Mouse (Mus musculus) embryonic facial prominence, embryonic 10.5 days (tissue): ENCODE results near the gene Nsfl1c. TPM values are rescaled to one million over a fixed set of nuclear protein-coding genes. Genes with fewer than 3 reads are reported as not detected.
A peak's percentile ranks its signal among the peaks of the same experiment; 100 is the strongest.
"Not testable (repeated sequence)": the region's sequence is repeated elsewhere in the genome, so short reads cannot be mapped to it uniquely, and the experiment has no call there.

Experiments used
- DNase-seq: peaks from one replicate; pipeline ENCODE4 v3.0.0-alpha.2; 2017; ENCODE audit warnings: low spot score
- H3K27ac ChIP-seq: fragments of 300-500 bp; sonication (generic); replicated peaks from 2 replicates; pipeline ENCODE4 v1.5.1; 2016; ENCODE audit warnings: mild to moderate bottlenecking
- H3K27me3 ChIP-seq: fragments of 300-500 bp; sonication (generic); replicated peaks from 2 replicates; pipeline ENCODE4 v1.6.1; 2016; ENCODE audit warnings: low read depth, mild to moderate bottlenecking; ENCODE audit not compliant: poor library complexity, severe bottlenecking
- H3K36me3 ChIP-seq: fragments of 300-500 bp; sonication (generic); replicated peaks from 2 replicates; pipeline ENCODE4 v1.6.1; 2016; ENCODE audit warnings: mild to moderate bottlenecking, moderate library complexity
- H3K4me1 ChIP-seq: fragments of 300-500 bp; sonication (generic); 2 replicates; pipeline ENCODE4 v1.6.1; 2016
- H3K4me3 ChIP-seq: fragments of 300-500 bp; sonication (generic); 2 replicates; pipeline ENCODE4 v1.5.1; 2016; ENCODE audit warnings: mild to moderate bottlenecking, moderate library complexity
- H3K9me3 ChIP-seq: fragments of 300-500 bp; sonication (generic); 2 replicates; pipeline ENCODE4 v1.6.1; 2016; ENCODE audit warnings: mild to moderate bottlenecking
- WGBS: fragments of 180-500 bp; shearing (Covaris S2); methylation state at CpG from one replicate; pipeline ENCODE4 v1.1.7; 2016; 5-methylcytosine and 5-hydroxymethylcytosine counted together
- polyA plus RNA-seq: library from polyadenylated mRNA; unstranded; fragments of >200 nt; fragmentation: Nextera tagmentation; extraction: Ambion mirVana; gene quantifications from 2 replicates; pipeline ENCODE4 v1.2.1, GENCODE M21; 2016

The Nsfl1c gene
- polyA plus RNA-seq = 307 and 312 TPM in 2 replicates

DNA sequence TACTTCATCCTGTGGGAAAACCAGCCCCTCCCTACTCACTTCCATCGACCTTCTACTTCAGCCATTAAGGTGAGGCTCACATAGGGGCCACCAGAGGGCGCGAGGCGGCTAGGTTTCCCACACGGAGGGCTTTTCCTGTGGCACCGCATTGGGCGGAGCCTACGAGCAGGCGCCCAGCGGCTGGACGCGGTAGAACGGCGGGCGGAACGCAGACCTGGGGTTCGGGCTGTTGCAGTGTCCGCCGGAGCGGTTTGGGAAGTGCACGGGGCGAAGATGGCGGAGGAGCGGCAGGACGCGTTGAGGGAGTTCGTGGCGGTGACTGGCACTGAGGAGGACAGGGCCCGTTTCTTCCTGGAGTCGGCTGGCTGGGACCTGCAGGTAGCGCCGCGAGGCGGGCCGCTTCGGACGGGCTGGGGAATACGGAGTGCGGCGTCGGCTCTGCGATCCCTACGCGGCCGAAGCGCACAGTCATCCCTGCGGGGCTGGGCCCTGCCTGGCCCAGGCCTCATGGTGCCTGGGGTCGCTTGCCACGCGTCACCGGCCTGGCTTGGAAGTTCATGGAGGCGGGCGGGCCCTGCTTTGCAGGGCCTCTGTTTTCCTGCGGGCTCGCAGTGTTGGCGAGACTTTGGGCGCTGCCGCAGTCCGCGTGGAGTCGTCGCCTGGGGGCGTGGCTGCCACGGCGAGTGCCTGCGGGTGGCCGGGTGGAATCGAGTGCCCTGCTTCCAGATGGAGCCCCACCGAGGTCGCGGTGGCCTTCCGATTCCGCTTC is at the start of gene Nsfl1c:
Gene Nsfl1c, plus strand, starts transcription at position 148 of the 769 bp plus-strand sequence.
- H3K9me3 ChIP-seq = no peaks in the 10 kb centered on the region
- H3K36me3 ChIP-seq = peaks cover 30% of the 10 kb centered on the region
- DNase-seq = peak; percentile 96
- WGBS = under 1% methylated on average over 73 of the region's 73 CpGs
- peak within 1 kb of the TSS; percentile 91 for H3K27ac ChIP-seq
- no peaks in the 10 kb centered on the region for H3K27me3 ChIP-seq
- H3K4me3 ChIP-seq = peak within 1 kb of the TSS; percentile 98
- peaks cover 8% of the 10 kb centered on the region for H3K4me1 ChIP-seq

GRCm38 (mm10) chr2:151476053-151476452 is 17.9 kb upstream of the Nsfl1c start, which contains the start of gene 4921509C19Rik:
TSS of gene 4921509C19Rik (minus strand) at chr2:151476153.
- WGBS = 85% methylated on average over 5 of the region's 5 CpGs
- not testable (repeated sequence) for H3K27me3 ChIP-seq, H3K27ac ChIP-seq, H3K4me3 ChIP-seq, DNase-seq, H3K9me3 ChIP-seq, H3K4me1 ChIP-seq, H3K36me3 ChIP-seq

- no peaks in the 10 kb centered on the region for H3K36me3 ChIP-seq
- H3K27me3 ChIP-seq = no peaks in the 10 kb centered on the region
- DNase-seq = no peak
- no peak overlapping the region for H3K4me3 ChIP-seq
- no peaks in the 10 kb centered on the region for H3K4me1 ChIP-seq
- H3K9me3 ChIP-seq = no peaks in the 10 kb centered on the region
- H3K27ac ChIP-seq = no peak overlapping the region
Observed at GRCm38 (mm10) chr2:151486496-151486895, 7.5 kb upstream of the Nsfl1c start.

- WGBS = 47% methylated on average over 3 of the region's 3 CpGs
- Histone ChIP-seq H3K27ac (no peak overlapping the region), H3K27me3 (no peaks in the 10 kb centered on the region), H3K36me3 (peaks cover 71% of the 10 kb centered on the region), H3K4me1 (peaks cover 8% of the 10 kb centered on the region), H3K9me3 (no peaks in the 10 kb centered on the region), H3K4me3 (no peak overlapping the region)
- DNase-seq = no peak
Observed at GRCm38 (mm10) chr2:151498358-151498757, 4.4 kb downstream of the Nsfl1c start.

DNA sequence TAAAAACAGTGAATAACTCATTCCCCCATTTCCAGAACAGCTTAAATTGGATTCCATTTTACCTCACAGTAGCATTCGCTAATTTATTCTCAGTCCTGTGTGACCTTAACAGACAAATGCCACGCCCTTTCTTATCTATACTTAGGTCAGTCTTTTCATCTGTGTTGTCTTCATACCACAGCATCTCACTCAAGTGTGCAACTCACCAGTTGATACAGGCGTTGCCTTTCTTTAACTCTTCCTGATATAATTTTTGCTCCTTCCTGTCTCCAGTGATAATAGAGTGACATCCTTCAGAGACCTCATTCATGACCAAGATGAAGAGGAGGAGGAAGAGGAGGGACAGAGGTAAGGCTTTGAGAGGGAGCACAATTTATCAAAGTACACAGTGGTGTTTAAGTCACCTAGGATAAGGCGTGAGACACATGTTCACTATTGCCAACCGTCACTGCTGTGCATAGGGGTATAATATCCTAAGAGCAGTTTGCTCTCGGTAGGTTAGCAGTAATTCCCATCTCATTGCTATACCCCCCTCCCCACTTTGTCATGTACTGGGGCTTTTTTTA is 6.5 kb downstream of the Nsfl1c start:
- Histone ChIP-seq H3K27ac (no peak overlapping the region), H3K4me3 (no peak overlapping the region), H3K4me1 (no peaks in the 10 kb centered on the region; the same call in 1 of the 2 replicates), H3K9me3 (no peaks in the 10 kb centered on the region), H3K36me3 (peaks cover 93% of the 10 kb centered on the region), H3K27me3 (no peaks in the 10 kb centered on the region)
- 90% methylated on average over 6 of the region's 6 CpGs for WGBS
- DNase-seq = no peak

DNA sequence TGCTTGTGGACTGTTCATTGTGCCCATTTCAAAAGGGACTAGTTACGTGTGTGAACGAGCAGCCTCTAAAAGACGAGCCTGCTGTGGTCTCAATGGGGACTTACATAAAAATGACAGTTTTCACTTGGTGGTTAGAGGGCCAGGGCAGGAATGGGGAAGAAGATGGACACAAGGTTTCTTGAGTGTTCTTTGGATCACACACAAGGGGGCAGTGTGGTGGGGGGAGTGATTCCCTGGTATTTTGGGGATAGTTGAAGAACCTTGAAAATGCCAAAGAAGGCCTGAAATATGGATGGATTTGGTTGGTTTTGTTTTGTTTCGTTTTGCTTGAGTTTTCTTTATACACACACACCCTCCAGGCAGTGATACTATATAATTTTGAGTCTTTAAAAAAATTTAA is 10.2 kb downstream of the Nsfl1c start:
- no peak overlapping the region for H3K4me3 ChIP-seq
- 90% methylated on average over 4 of the region's 4 CpGs for WGBS
- no peaks in the 10 kb centered on the region for H3K9me3 ChIP-seq
- H3K36me3 ChIP-seq = peaks cover 100% of the 10 kb centered on the region
- H3K4me1 ChIP-seq = no peaks in the 10 kb centered on the region
- no peaks in the 10 kb centered on the region for H3K27me3 ChIP-seq
- H3K27ac ChIP-seq = no peak overlapping the region
- DNase-seq = no peak

- Histone ChIP-seq H3K4me1 (no peaks in the 10 kb centered on the region), H3K27ac (no peak overlapping the region), H3K4me3 (no peak overlapping the region), H3K27me3 (no peaks in the 10 kb centered on the region), H3K36me3 (peaks cover 100% of the 10 kb centered on the region), H3K9me3 (no peaks in the 10 kb centered on the region)
- DNase-seq = no peak
Observed at GRCm38 (mm10) chr2:151512199-151512598, 18.2 kb downstream of the Nsfl1c start.

DNA sequence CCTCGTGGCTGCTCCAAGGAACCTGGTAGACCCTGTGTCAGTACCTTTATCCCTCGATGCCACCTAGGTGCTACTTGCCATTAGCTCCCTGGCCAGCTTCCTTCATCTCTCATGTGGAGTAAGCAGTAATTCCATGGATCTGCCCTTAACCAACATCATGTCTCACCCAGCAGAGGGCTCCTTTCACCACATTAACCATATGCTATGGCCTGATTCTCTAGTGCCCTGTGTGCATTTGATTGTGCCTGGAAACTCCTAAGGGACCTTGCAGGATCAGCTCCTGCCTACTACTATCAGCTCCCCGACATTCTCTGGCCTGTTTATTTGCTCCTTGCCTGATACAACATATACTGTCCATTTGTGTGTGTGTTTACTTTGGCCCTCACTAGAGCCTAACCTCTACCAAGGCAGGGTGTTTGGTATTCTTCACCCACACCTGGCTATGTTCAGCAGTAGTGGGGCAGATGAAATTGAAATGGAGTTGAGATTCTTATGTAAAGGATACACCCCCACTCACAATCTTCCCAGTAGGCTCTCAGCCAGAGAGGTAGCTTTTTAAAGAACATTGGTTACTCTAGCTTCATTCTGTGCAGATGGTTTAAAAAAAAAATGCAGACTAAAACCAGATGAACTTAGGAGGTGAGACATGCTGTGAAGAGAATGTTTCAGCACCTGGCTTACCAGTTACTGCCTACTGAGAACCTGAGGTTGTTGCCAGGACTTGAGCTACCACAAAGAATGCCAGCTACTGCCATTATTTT is 19.7 kb downstream of the Nsfl1c start:
- Histone ChIP-seq H3K36me3 (peaks cover 93% of the 10 kb centered on the region), H3K4me1 (no peaks in the 10 kb centered on the region), H3K4me3 (no peak overlapping the region), H3K27ac (no peak overlapping the region), H3K9me3 (no peaks in the 10 kb centered on the region), H3K27me3 (no peaks in the 10 kb centered on the region)
- WGBS = 89% methylated on average over 3 of the region's 3 CpGs
- DNase-seq = no peak

DNA sequence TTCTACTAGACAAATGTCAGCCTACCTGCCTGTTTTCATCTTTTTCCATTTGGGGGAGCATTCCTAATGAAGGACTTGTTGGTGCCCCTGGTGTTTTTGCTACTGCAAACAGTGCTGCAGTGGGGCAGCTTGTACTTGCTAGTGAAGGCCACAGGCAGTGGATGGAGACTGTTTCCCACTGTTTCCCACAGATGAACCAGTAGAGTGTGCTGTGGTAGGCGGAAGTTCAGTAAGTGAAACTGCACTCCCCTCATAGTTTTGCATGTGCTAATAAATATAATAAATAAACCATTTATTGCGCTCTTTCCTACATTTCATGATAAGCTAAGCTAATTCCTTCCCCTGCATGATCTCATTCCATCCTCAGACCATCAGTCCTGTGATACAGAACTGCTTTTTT is 25.0 kb downstream of the Nsfl1c start:
- peaks cover 67% of the 10 kb centered on the region for H3K36me3 ChIP-seq
- no peaks in the 10 kb centered on the region for H3K4me1 ChIP-seq

GRCm38 (mm10) chr2:151524324-151525041 is 30.5 kb downstream of the Nsfl1c start:
- Histone ChIP-seq H3K27me3 (no peaks in the 10 kb centered on the region), H3K9me3 (no peaks in the 10 kb centered on the region), H3K4me3 (no peak overlapping the region), H3K36me3 (peaks cover 22% of the 10 kb centered on the region), H3K27ac (no peak overlapping the region), H3K4me1 (no peaks in the 10 kb centered on the region)
- WGBS = 70% methylated on average over 4 of the region's 4 CpGs
- no peak for DNase-seq

More for the DNA sequence above, 25.0 kb downstream of the Nsfl1c start:
- no peak overlapping the region for H3K27ac ChIP-seq
- H3K4me3 ChIP-seq = no peak overlapping the region
- no peaks in the 10 kb centered on the region for H3K27me3 ChIP-seq
- H3K9me3 ChIP-seq = no peaks in the 10 kb centered on the region
- DNase-seq = no peak
- WGBS = 93% methylated on average over 2 of the region's 2 CpGs

GRCm38 (mm10) chr2:151525520-151525919 is 31.5 kb downstream of the Nsfl1c start:
- WGBS = 76% methylated on average over 2 of the region's 2 CpGs
- DNase-seq = no peak
- Histone ChIP-seq H3K27me3 (no peaks in the 10 kb centered on the region), H3K27ac (no peak overlapping the region), H3K36me3 (peaks cover 13% of the 10 kb centered on the region), H3K9me3 (no peaks in the 10 kb centered on the region), H3K4me1 (peaks cover 2% of the 10 kb centered on the region), H3K4me3 (no peak overlapping the region)

DNA sequence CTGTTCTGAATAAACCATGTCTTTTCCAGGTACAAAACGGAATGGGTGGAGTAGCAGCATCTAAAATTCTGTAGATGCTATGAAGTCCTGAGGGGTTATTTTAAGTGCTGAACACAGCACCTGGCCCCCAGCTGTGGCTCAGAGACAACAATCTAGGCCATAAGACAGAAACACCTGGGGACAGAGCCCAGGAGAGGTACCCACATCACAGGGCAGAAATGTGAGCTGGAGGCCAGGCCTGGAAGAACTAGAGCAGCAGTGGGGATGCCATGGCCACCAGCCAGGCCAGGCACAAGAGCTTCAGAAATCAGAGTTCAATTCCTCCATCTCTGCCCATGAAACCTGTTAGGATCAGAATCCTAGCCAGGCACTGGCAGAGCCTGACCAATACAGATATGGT is 34.1 kb downstream of the Nsfl1c start:
- Histone ChIP-seq H3K4me3 (no peak overlapping the region), H3K9me3 (no peaks in the 10 kb centered on the region), H3K36me3 (no peaks in the 10 kb centered on the region; the same call in 1 of the 2 replicates), H3K27me3 (no peaks in the 10 kb centered on the region), H3K4me1 (peaks cover 8% of the 10 kb centered on the region), H3K27ac (no peak overlapping the region)
- 84% methylated on average over 1 of the region's 1 CpGs for WGBS
- DNase-seq = no peak
